In the genomic region with DNA sequence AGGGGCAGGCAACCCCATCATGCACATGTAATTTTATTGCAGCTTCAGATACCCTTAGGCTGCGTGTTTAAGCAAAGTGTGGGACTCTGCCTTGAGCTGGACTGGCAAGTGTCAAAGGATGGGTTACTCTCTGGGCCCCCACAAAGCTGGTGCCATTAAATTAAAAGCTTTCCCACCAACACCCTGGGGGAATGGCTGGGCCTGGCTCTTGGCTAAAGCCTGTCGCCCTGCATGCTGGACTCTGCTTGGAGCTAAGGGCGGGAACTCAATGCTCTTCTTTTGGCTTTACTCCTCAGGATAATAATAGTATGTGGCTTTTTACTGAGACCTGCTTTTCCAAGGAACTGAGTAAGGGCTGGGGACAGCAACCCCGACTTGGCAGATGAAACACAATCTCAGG, we compare ENCODE assay signal across 16 mouse cellular contexts. TPM values are rescaled to one million over a fixed set of nuclear protein-coding genes. Genes with fewer than 3 reads are reported as not detected.
DNase-seq lines count a peak whose midpoint lies in the region; ATAC-seq lines count a peak whose summit lies in the region.
"Had no signal": no experiment of that assay in that cellular context is flagged by ENCODE, and none has a peak within 500 bp of the region (broad histone marks: within the 10 kb centered on the region; RNA-seq: fewer than 3 reads in every experiment).

No protein-coding gene starts in this region.

- H3K4me2 ChIP-seq in heart, embryonic 12.5 days: peak overlapping the region; percentile 91
- H3K4me2 ChIP-seq in kidney, embryonic 16.5 days (replicated peaks; ENCODE audit: low read depth, low read length): peak overlapping the region; percentile 77
- H3K4me2 ChIP-seq in neural tube, embryonic 12.5 days (replicated peaks): 0 out of 2 replicates have a peak overlapping the region, but pooled peaks have one; percentile 4
- H3K4me2 ChIP-seq in neural tube, embryonic 15.5 days: peak overlapping the region; percentile 8
- no peak overlapping the region for H3K4me2 ChIP-seq in forebrain, embryonic 15.5 days (replicated peaks)
- H3K4me2 ChIP-seq: midbrain, embryonic 15.5 days had no signal

- ATAC-seq in heart, embryonic 12.5 days (ENCODE audit: insufficient number of reproducible peaks, low FRiP score): no peak
- no peak for ATAC-seq in kidney, embryonic 16.5 days (ENCODE audit: low FRiP score, low TSS enrichment)
- ATAC-seq in neural tube, embryonic 12.5 days (ENCODE audit: low FRiP score, low read depth): no peak
- no peak for ATAC-seq in neural tube, embryonic 15.5 days (ENCODE audit: low FRiP score)
- ATAC-seq in forebrain, embryonic 15.5 days (replicated peaks): no peak
- ATAC-seq: forebrain, embryonic 16.5 days; midbrain, embryonic 15.5 days had no signal

- DNase-seq in heart, adult 8-10 months (ENCODE audit: low spot score): no peak
- no peak for DNase-seq in kidney, adult 18-20 months
- no peak for DNase-seq in neural tube, embryonic 10.5 days (ENCODE audit: extremely low spot score, low spot score)
- DNase-seq: cerebellum, adult 11 months; gastrocnemius, postnatal 25 days; kidney, postnatal 25 days; lung, postnatal 14 days; right cerebral cortex, postnatal 14 days had no signal

- H3K36me3 ChIP-seq in heart, embryonic 12.5 days: peaks cover 71% of the 10 kb centered on the region
- peaks cover 8% of the 10 kb centered on the region; the same call in 1 of the 2 replicates for H3K36me3 ChIP-seq in kidney, embryonic 16.5 days (ENCODE audit: insufficient read depth, low read length)
- H3K36me3 ChIP-seq in neural tube, embryonic 12.5 days: peaks cover 26% of the 10 kb centered on the region
- H3K36me3 ChIP-seq in neural tube, embryonic 15.5 days: peaks cover 10% of the 10 kb centered on the region
- H3K36me3 ChIP-seq in forebrain, embryonic 15.5 days: peaks cover 15% of the 10 kb centered on the region
- H3K36me3 ChIP-seq: midbrain, embryonic 15.5 days had no signal

- peaks cover 73% of the 10 kb centered on the region for H3K4me1 ChIP-seq in heart, embryonic 12.5 days (replicated peaks)
- peaks cover 46% of the 10 kb centered on the region for H3K4me1 ChIP-seq in kidney, embryonic 16.5 days (ENCODE audit: insufficient read depth, low read length)
- peaks cover 69% of the 10 kb centered on the region for H3K4me1 ChIP-seq in neural tube, embryonic 12.5 days
- H3K4me1 ChIP-seq in neural tube, embryonic 15.5 days: peaks cover 77% of the 10 kb centered on the region
- peaks cover 77% of the 10 kb centered on the region for H3K4me1 ChIP-seq in forebrain, embryonic 15.5 days

- peak overlapping the region; percentile 93 for H3K4me3 ChIP-seq in heart, embryonic 12.5 days
- peak overlapping the region; percentile 82 for H3K4me3 ChIP-seq in kidney, embryonic 16.5 days (ENCODE audit: low read length)
- H3K4me3 ChIP-seq in neural tube, embryonic 12.5 days: no peak overlapping the region
- H3K4me3 ChIP-seq in neural tube, embryonic 15.5 days (replicated peaks): no peak overlapping the region
- H3K4me3 ChIP-seq in forebrain, embryonic 15.5 days: no peak overlapping the region
- H3K4me3 ChIP-seq: midbrain, embryonic 15.5 days had no signal

- no peaks in the 10 kb centered on the region for H3K9me3 ChIP-seq in heart, embryonic 12.5 days (replicated peaks)
- H3K9me3 ChIP-seq in kidney, embryonic 16.5 days (ENCODE audit: low read length): no peaks in the 10 kb centered on the region
- no peaks in the 10 kb centered on the region for H3K9me3 ChIP-seq in neural tube, embryonic 12.5 days
- H3K9me3 ChIP-seq in neural tube, embryonic 15.5 days (replicated peaks): no peaks in the 10 kb centered on the region
- H3K9me3 ChIP-seq in forebrain, embryonic 15.5 days: no peaks in the 10 kb centered on the region
- H3K9me3 ChIP-seq: midbrain, embryonic 15.5 days had no signal

- peak overlapping the region; percentile 85 for H3K27ac ChIP-seq in heart, embryonic 12.5 days (ENCODE audit: poor library complexity, severe bottlenecking)
- H3K27ac ChIP-seq in kidney, embryonic 16.5 days (ENCODE audit: low read length): no peak overlapping the region
- H3K27ac ChIP-seq in neural tube, embryonic 12.5 days: no peak overlapping the region
- no peak overlapping the region for H3K27ac ChIP-seq in neural tube, embryonic 15.5 days (replicated peaks)
- H3K27ac ChIP-seq in forebrain, embryonic 15.5 days (replicated peaks): no peak overlapping the region
- H3K27ac ChIP-seq: midbrain, embryonic 15.5 days had no signal

- H3K27me3 ChIP-seq in heart, embryonic 12.5 days (replicated peaks): no peaks in the 10 kb centered on the region
- no peaks in the 10 kb centered on the region for H3K27me3 ChIP-seq in kidney, embryonic 16.5 days (ENCODE audit: insufficient read depth, low read length)
- no peaks in the 10 kb centered on the region for H3K27me3 ChIP-seq in neural tube, embryonic 12.5 days (replicated peaks)
- H3K27me3 ChIP-seq in neural tube, embryonic 15.5 days (replicated peaks): no peaks in the 10 kb centered on the region
- no peaks in the 10 kb centered on the region for H3K27me3 ChIP-seq in forebrain, embryonic 15.5 days
- H3K27me3 ChIP-seq: midbrain, embryonic 15.5 days had no signal

- WGBS in heart, embryonic 12.5 days: 68% methylated on average over 4 of the region's 4 CpGs
- WGBS in kidney, embryonic 16.5 days: 70% methylated on average over 4 of the region's 4 CpGs
- WGBS in neural tube, embryonic 12.5 days: 84% methylated on average over 4 of the region's 4 CpGs
- WGBS in neural tube, embryonic 15.5 days: 83% methylated on average over 4 of the region's 4 CpGs
- 93% methylated on average over 4 of the region's 4 CpGs for WGBS in forebrain, embryonic 15.5 days

- peak overlapping the region; percentile 90 for H3K9ac ChIP-seq in heart, embryonic 12.5 days
- no peak overlapping the region for H3K9ac ChIP-seq in kidney, embryonic 16.5 days (replicated peaks; ENCODE audit: low read length)
- no peak overlapping the region for H3K9ac ChIP-seq in neural tube, embryonic 12.5 days
- no peak overlapping the region for H3K9ac ChIP-seq in neural tube, embryonic 15.5 days (replicated peaks)
- H3K9ac ChIP-seq in forebrain, embryonic 15.5 days (replicated peaks): no peak overlapping the region
- H3K9ac ChIP-seq: midbrain, embryonic 15.5 days had no signal

RNA-seq across cellular contexts. Expression of a gene that starts 5.2 kb away (rescaled TPM):
- polyA plus RNA-seq in heart, embryonic 12.5 days (2016; fragmentation: Nextera tagmentation; extraction: Ambion mirVana): 22.6 and 23.7 TPM in 2 replicates
- total RNA-seq in heart, adult 8-10 months (2022): 100 to 1,000 TPM; 352 to 622 (median 508) TPM
- polyA plus RNA-seq in kidney, embryonic 16.5 days (2015; fragmentation: Nextera tagmentation; extraction: Ambion mirVana): 8.4 and 8.8 TPM in 2 replicates
- 4.7 and 5.6 TPM in 2 replicates for polyA plus RNA-seq in neural tube, embryonic 12.5 days (2016; fragmentation: Nextera tagmentation; extraction: Ambion mirVana)
- 4.9 and 5.5 TPM in 2 replicates for polyA plus RNA-seq in neural tube, embryonic 15.5 days (2015; fragmentation: Nextera tagmentation; extraction: Ambion mirVana)
- polyA plus RNA-seq in forebrain, embryonic 15.5 days (2015; fragmentation: Nextera tagmentation; extraction: Ambion mirVana): 4.5 and 4.6 TPM in 2 replicates
- total RNA-seq: MEL had no signal

Comparison
In these comparisons a context has a peak if more than half of its experiments do, and no peak if none do; other contexts are left out.
1. H3K4me3 ChIP-seq: peak in heart, embryonic 12.5 days (single experiment) and kidney, embryonic 16.5 days (single experiment); none in neural tube, embryonic 12.5 days (single experiment), neural tube, embryonic 15.5 days (single experiment) and forebrain, embryonic 15.5 days (single experiment).